Mouse (Mus musculus): ENCODE data around the gene Maco1.
A peak's percentile ranks its signal among the peaks of the same experiment; 100 is the strongest.
"Not testable (repeated sequence)": the region's sequence is repeated elsewhere in the genome, so short reads cannot be mapped to it uniquely, and the experiment has no call there.

Gene Maco1

GRCm38 (mm10) chr4:134813406-134814228 is 39.5 kb downstream of the Maco1 start:
- DNase-seq (ENCODE audit: low read depth), result no peak

- no peak for DNase-seq (ENCODE audit: low read depth)
Measured at GRCm38 (mm10) chr4:134804765-134805164, 48.4 kb downstream of the Maco1 start.

- no peak for DNase-seq (ENCODE audit: low read depth)
Measured at GRCm38 (mm10) chr4:134802765-134803164, 50.4 kb downstream of the Maco1 start.

- no peak for DNase-seq (ENCODE audit: low read depth)
Measured at GRCm38 (mm10) chr4:134802155-134802554, 51.0 kb downstream of the Maco1 start.

GRCm38 (mm10) chr4:134800693-134801092 is 52.5 kb downstream of the Maco1 start:
- no peak for DNase-seq (ENCODE audit: low read depth)

- DNase-seq (ENCODE audit: low read depth), result no peak
Measured at GRCm38 (mm10) chr4:134800098-134800497, 53.0 kb downstream of the Maco1 start.

- peak; percentile 87 for DNase-seq (ENCODE audit: low read depth)
Measured at GRCm38 (mm10) chr4:134799272-134799671, 53.9 kb downstream of the Maco1 start.

- DNase-seq (ENCODE audit: low read depth), result no peak
Measured at GRCm38 (mm10) chr4:134798861-134799260, 54.3 kb downstream of the Maco1 start.

GRCm38 (mm10) chr4:134797621-134798020 is 55.5 kb downstream of the Maco1 start:
- DNase-seq (ENCODE audit: low read depth), result no peak

GRCm38 (mm10) chr4:134796581-134797361 is 56.4 kb downstream of the Maco1 start:
- DNase-seq (ENCODE audit: low read depth), result peak; percentile 78

GRCm38 (mm10) chr4:134795819-134796485 is 57.2 kb downstream of the Maco1 start:
- DNase-seq (ENCODE audit: low read depth), result peak; percentile 71

GRCm38 (mm10) chr4:134794959-134795358 is 58.2 kb downstream of the Maco1 start:
- DNase-seq (ENCODE audit: low read depth), result not testable (repeated sequence)

GRCm38 (mm10) chr4:134793213-134793956 is 59.8 kb downstream of the Maco1 start:
- peak; percentile 88 for DNase-seq (ENCODE audit: low read depth)

GRCm38 (mm10) chr4:134791731-134792130 is 61.4 kb downstream of the Maco1 start:
- DNase-seq (ENCODE audit: low read depth), result no peak

- peak; percentile 90 for DNase-seq (ENCODE audit: low read depth)
Measured at GRCm38 (mm10) chr4:134786946-134787345, 66.2 kb downstream of the Maco1 start.

GRCm38 (mm10) chr4:134784701-134785100 is 68.4 kb downstream of the Maco1 start:
- DNase-seq (ENCODE audit: low read depth), result peak; percentile 68

GRCm38 (mm10) chr4:134779136-134779934 is 73.8 kb downstream of the Maco1 start:
- DNase-seq (ENCODE audit: low read depth), result no peak

GRCm38 (mm10) chr4:134776246-134776645 is 76.9 kb downstream of the Maco1 start:
- no peak for DNase-seq (ENCODE audit: low read depth)

- DNase-seq (ENCODE audit: low read depth), result no peak
Measured at GRCm38 (mm10) chr4:134775234-134775944, 77.8 kb downstream of the Maco1 start.

- DNase-seq (ENCODE audit: low read depth), result no peak
Measured at GRCm38 (mm10) chr4:134774126-134774525, 79.0 kb downstream of the Maco1 start.

Data from naive thymus-derived CD4-positive, alpha-beta T cell, adult 2 months (primary cell).